Mouse (Mus musculus): ENCODE data around the gene Kcnh7. TPM values are rescaled to one million over a fixed set of nuclear protein-coding genes. Genes with fewer than 3 reads are reported as not detected.

The Kcnh7 gene
- total RNA-seq, 2 experiments from 2014 or later = not detected

DNA sequence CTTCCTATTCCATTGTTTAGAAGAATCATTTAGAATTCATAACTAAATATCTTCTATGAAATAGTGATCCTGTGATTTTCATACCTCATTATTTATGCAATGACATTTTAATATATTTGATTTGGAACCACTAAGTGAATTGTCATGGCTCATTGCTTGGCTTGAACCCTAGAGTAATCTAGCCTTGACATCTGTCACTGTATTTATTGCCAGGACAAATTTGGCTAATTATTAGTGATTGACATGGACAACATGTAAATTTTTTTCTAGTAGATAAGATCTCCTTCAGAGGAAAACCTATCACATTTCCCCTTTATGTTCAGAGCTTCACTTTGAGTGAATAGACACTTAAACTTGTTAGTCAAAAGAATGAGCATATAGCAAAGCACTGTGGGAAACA, 195.5 kb downstream of the Kcnh7 start:
- no peak for ATAC-seq (replicated peaks; ENCODE audit: low FRiP score, low TSS enrichment, poor library complexity, severe bottlenecking)

DNA sequence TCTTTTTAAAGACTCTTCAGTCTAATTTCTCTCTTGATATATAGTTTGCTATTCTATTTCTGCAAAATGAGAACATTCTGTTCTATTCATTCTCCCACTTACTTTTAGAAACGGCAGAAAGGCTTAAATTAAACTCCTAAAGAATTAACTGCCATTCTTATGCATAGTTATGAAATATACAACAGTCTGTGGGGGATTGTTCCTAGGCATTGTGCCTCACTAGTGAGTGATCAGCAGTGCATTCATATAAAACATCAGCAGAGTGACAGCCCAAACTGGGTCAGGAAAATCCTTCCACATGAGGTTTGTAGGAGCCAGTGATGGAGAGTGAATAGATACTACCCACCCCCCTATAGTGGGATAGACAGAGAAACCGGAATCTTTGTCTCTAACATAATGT, 200.2 kb downstream of the Kcnh7 start:
- ATAC-seq (replicated peaks; ENCODE audit: low FRiP score, low TSS enrichment, poor library complexity, severe bottlenecking) = no peak

- no peak for ATAC-seq (replicated peaks; ENCODE audit: low FRiP score, low TSS enrichment, poor library complexity, severe bottlenecking)
Measured at GRCm38 (mm10) chr2:62935273-62935874, 248.7 kb downstream of the Kcnh7 start.

- no peak for ATAC-seq (replicated peaks; ENCODE audit: low FRiP score, low TSS enrichment, poor library complexity, severe bottlenecking)
Measured at GRCm38 (mm10) chr2:62928494-62928893, 255.6 kb downstream of the Kcnh7 start.

GRCm38 (mm10) chr2:62928065-62928464, 256.0 kb downstream of the Kcnh7 start:
- ATAC-seq (replicated peaks; ENCODE audit: low FRiP score, low TSS enrichment, poor library complexity, severe bottlenecking) = no peak

GRCm38 (mm10) chr2:62923803-62924202, 260.3 kb downstream of the Kcnh7 start:
- ATAC-seq (replicated peaks; ENCODE audit: low FRiP score, low TSS enrichment, poor library complexity, severe bottlenecking) = no peak

GRCm38 (mm10) chr2:62907688-62908087, 276.4 kb downstream of the Kcnh7 start:
- ATAC-seq (replicated peaks; ENCODE audit: low FRiP score, low TSS enrichment, poor library complexity, severe bottlenecking) = no peak

DNA sequence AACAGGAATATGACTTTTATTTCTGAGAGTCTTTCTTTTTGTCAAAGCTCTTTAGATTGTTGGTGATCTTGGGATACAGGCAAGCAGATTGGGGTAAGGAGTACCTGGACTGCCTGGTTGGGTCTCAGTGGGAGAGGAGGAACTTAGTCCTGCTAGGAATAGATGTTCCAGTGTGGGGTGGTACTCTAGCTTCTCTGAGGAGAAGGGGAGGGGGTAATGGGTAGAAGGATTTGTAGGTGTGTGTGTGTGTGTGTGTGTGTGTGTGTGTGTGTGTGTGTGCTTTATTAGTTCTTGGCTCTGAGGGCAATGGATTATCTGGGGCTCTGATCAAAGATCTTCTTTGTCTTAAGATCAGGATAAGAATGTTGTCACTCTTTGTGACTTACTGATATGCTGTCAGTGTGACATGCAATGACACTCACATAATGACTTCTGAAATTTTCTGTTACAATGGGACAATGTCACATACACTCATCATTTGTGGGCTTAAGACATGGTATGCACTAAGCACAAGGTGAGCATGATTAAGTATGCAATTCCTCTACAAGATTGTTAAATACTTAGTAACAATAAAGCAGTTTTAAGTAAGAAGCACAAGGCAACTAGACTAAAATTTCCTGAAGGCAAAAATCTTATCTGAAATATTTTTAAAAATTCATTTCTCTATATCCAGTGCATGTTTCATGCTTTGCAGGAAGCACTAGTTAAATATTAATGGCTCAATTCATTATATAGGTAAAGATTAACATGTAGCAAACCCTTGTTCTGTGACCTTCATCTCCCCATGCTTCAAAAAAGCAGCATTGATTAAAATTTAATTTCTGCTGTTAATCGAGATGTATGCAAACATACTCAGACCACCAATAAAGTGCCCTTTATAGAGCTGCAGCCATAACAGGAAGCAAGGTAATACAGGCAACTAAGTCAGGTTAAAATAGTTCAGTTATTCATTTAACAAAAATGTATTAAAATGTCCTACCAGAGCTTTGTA, 281.4 kb downstream of the Kcnh7 start:
- ATAC-seq (replicated peaks; ENCODE audit: low FRiP score, low TSS enrichment, poor library complexity, severe bottlenecking) = no peak

- ATAC-seq (replicated peaks; ENCODE audit: low FRiP score, low TSS enrichment, poor library complexity, severe bottlenecking) = no peak
Measured at GRCm38 (mm10) chr2:62878763-62879162, 305.3 kb downstream of the Kcnh7 start.

- ATAC-seq (replicated peaks; ENCODE audit: low FRiP score, low TSS enrichment, poor library complexity, severe bottlenecking) = no peak
Measured at GRCm38 (mm10) chr2:62855391-62855790, 328.7 kb downstream of the Kcnh7 start.

DNA sequence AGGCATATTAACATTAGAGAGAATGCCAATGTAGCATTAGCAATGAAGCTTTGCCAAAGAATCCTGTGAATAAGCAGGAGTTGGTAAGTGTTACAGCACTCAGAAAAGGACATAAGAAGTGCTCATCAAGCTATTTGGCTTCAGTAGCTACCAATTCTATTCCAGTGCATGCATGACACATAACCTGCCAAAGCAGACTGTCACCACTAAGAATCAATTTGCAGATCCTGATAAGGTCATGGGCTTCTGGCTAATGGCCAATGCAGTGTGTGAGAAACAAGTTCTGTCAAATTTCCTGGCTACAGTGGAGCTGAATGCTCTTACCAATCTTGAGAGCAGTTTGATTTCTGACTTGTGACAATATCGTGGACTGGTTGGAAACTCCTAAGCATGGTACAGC, 341.5 kb downstream of the Kcnh7 start:
- ATAC-seq (replicated peaks; ENCODE audit: low FRiP score, low TSS enrichment, poor library complexity, severe bottlenecking) = no peak

DNA sequence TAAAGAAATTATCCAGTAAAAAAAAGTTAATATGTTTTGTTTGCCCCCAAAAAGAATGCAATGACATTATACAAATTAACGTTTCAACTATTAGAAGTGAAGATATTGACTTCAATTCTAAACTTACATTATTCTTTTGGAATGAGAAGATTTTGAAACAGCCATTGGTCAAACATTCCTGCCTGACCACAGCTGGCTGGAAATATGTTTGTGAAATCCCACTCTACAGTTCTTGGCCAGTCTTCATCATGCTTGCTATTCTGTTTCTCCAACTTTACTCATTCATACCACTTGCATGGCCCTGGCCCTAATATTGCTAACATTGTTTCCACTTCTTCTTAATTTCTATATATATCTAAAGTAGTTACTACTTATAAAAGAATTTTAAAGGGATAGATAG, 349.8 kb downstream of the Kcnh7 start:
- ATAC-seq (replicated peaks; ENCODE audit: low FRiP score, low TSS enrichment, poor library complexity, severe bottlenecking) = no peak

DNA sequence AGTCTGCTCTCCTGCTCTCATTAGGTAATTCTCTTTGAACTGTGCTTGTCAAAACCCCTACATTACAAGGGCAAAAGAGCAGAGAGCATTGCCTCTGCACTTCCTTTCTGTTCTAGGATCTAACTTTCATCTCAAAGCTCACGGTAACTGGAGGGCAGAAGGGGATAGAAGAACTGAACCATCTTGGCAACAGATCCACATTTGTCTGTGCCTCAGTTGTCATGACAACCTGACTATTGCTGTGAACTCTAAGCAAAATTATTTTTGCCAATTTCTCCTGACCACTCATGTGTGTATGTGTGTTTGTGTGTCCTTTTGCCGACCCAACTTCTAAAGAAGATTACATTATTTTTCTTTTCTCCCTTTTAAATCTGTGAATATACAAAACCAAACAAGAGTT, 364.9 kb downstream of the Kcnh7 start:
- no peak for ATAC-seq (replicated peaks; ENCODE audit: low FRiP score, low TSS enrichment, poor library complexity, severe bottlenecking)

DNA sequence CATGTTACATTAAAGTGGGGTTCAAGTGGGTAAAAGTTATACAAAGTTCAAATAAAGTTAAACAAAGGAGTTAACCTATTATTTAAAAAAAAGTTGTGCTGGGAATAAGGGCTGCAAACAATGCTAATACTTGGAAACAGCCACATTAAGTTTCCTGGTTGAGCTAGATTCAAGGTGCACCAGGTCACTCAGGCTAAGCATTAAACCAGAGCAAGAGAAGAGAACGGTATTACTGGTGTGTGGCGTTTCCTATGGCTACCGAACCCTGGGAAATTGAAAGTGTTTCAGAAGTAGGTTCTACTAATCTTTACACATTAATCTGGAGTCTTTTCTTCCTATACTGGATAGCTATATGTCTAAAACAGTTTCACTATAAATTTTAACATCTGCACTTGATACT, 368.1 kb downstream of the Kcnh7 start:
- no peak for ATAC-seq (replicated peaks; ENCODE audit: low FRiP score, low TSS enrichment, poor library complexity, severe bottlenecking)

- ATAC-seq (replicated peaks; ENCODE audit: low FRiP score, low TSS enrichment, poor library complexity, severe bottlenecking) = no peak
Measured at GRCm38 (mm10) chr2:62808813-62809212, 375.3 kb downstream of the Kcnh7 start.

DNA sequence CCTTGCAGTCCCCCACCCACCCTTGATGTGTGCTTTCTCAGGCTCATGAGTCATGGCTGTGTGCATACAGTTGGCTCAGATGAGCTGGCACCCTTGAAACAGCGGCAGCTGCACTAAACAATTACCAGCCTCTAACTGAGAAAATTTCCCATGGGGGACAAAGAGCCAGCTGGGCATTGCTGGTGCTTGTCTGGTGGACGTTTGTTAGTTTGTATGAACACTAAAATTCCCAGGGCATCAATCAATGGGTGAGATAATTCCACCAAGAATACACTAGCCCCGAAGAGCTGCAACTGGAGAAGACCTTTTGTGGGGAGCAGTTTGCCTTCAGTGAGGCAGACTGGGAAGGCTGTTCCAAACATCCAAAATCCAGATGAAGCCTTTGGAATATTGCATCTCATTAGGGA, 376.6 kb downstream of the Kcnh7 start:
- ATAC-seq (replicated peaks; ENCODE audit: low FRiP score, low TSS enrichment, poor library complexity, severe bottlenecking) = no peak

GRCm38 (mm10) chr2:62806931-62807330, 377.2 kb downstream of the Kcnh7 start:
- no peak for ATAC-seq (replicated peaks; ENCODE audit: low FRiP score, low TSS enrichment, poor library complexity, severe bottlenecking)

DNA sequence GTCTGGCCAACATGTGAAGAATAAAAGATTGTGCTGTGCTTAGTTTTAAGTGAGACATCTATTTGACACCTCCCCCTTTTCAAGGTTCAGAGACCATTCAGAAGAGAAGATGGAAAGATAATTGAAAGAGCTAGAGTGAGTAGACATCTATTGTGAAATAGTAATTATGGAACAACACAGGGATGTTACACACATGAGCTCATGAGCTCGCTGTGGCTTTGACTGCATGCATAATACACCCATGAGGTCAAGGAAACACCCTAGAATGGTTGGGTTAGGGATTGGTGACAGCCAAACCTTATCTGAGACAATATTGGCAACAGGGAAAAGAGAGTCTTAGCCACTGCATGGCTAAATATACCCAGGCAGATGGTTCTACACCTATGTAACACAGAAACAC, 380.1 kb downstream of the Kcnh7 start:
- ATAC-seq (replicated peaks; ENCODE audit: low FRiP score, low TSS enrichment, poor library complexity, severe bottlenecking) = no peak

DNA sequence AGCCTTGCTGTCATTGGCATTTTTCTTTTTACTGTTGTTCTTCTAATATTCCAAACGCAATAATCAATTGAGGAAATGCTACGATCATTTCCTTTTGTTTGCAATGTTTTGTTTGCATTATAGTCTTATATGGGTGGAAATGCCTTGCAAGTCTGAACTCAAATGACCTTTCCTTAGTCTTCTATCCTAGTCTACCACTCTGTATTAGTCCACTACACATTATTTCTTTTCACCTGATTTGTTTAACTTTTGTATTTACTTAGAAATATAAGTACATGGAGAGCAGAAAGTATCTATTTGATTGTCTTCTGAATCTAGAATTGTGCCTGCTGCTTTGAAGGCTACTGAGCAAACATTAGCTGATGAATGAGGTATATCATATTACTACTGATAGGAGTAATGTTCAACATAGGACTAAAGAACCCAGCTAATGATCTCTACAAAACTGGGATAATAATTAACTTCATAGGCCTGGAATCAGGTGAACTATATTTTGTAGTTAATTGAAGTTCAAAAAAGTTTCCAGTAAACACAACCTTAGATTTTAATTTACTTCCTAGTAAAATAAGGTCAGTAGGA, 399.5 kb downstream of the Kcnh7 start:
- no peak for ATAC-seq (replicated peaks; ENCODE audit: low FRiP score, low TSS enrichment, poor library complexity, severe bottlenecking)

- ATAC-seq (replicated peaks; ENCODE audit: low FRiP score, low TSS enrichment, poor library complexity, severe bottlenecking) = no peak
Measured at GRCm38 (mm10) chr2:62746256-62746655, 437.8 kb downstream of the Kcnh7 start.

GRCm38 (mm10) chr2:62743098-62743497, 441.0 kb downstream of the Kcnh7 start:
- ATAC-seq (replicated peaks; ENCODE audit: low FRiP score, low TSS enrichment, poor library complexity, severe bottlenecking) = no peak
